Mouse (Mus musculus): Measurements from ENCODE around the gene Gas2l1. TPM values are rescaled to one million over a fixed set of nuclear protein-coding genes. Genes with fewer than 3 reads are reported as not detected.

The Gas2l1 gene
- polyA plus RNA-seq, 1 experiment, result 40.2 TPM

DNA sequence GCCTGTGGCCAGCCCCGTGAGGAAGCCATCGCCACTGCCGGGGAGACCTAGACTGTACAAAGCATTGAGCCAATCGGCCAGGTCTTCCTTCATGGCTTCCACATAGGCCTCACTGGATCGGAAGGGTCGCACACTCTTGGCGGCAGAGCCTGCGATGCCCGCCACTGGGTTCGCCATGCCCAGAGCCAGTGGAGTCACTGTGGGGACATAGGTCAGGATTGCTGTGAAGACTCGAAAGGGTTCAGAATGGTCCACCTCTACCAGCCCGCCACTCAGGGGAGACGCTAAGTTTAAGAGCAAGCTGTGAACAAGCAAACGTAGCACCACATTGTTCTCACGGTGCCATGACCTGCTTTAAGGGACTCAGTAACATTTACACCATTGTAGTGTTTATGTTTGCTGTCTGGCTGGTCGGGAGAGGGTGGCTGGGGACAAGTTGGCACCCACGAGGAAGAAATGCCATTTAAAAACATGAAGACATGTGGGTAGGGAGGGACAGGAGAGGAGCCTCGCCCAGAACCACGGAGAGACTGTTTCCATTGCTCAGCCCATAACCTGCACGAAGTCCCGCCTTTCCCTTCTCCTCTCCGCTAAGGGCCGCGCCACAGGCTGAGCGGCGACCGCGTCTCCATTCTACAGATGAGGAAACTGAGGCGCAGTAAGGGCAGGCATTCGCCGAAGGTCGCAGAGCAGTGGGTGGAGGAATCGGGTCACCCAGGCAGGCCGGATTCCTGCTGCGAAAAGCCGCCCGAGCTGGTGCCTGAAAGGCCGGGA is 658 bp downstream of the Gas2l1 start:
- WGBS, result 19% methylated on average over 38 of the region's 38 CpGs
- Histone ChIP-seq H3K36me3 (ENCODE audit: control insufficient read depth, insufficient read depth, low read length) (peaks cover 2% of the 10 kb centered on the region; the same call in 1 of the 2 replicates), H3K4me3 (ENCODE audit: insufficient read depth, low read depth, low read length) (peak overlapping the region; percentile 75), H3K27ac (ENCODE audit: insufficient read depth, low read depth, low read length) (no peak overlapping the region), H3K4me1 (ENCODE audit: control insufficient read depth, insufficient read depth, low read length) (peaks cover 19% of the 10 kb centered on the region), H3K27me3 (replicated peaks; ENCODE audit: control insufficient read depth, insufficient read depth, low read length) (no peaks in the 10 kb centered on the region)
- TF ChIP-seq POLR2A (IDR thresholded peaks at IDR 0.05; ENCODE audit: low read depth, low read length) (no peak), CTCF (conservative IDR thresholded peaks at IDR 0.05; ENCODE audit: insufficient read depth, insufficient read length, low read depth, low read length) (no peak)
- DNase-seq, result no peak

DNA sequence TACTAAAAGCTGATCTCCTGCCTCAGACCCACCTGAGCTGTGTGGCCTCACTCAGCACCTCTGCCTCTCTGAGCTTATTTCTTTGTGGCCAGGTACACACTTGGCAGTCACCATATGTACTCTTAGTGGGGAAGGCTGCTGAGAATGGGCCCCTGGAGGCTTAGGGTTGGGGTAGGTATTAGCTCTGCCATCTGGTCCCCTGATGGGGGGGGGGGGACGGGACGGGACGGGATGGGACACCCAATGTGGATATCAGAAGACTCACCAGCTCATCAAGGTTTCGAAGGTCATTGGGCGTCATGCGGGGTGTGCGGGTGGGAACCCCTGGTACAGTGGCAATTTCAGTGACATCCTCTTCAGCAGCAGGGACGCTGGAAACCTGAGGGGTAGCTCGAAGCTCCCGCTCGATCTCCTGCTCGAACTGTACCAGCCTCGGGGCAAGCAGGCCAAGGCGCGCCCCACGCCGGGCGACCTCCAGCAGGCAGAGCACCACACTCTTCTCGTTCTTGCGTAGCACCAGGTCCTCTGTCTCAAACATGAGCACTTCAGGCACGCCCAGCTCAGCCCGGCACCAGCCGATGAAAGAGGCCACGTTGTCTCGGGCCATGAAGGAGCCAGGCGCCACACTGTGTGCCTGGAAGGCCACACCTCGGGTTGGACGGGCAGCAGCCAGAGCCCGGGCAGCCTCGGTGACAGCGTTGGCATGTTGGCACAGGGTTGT is 1.4 kb downstream of the Gas2l1 start:
- Histone ChIP-seq H3K27me3 (replicated peaks; ENCODE audit: control insufficient read depth, insufficient read depth, low read length) (no peaks in the 10 kb centered on the region), H3K4me1 (ENCODE audit: control insufficient read depth, insufficient read depth, low read length) (peaks cover 21% of the 10 kb centered on the region), H3K27ac (ENCODE audit: insufficient read depth, low read depth, low read length) (no peak overlapping the region), H3K36me3 (ENCODE audit: control insufficient read depth, insufficient read depth, low read length) (no peaks in the 10 kb centered on the region), H3K4me3 (ENCODE audit: insufficient read depth, low read depth, low read length) (peak overlapping the region; percentile 75; the same call in 1 of the 2 replicates)
- no peak for TF ChIP-seq POLR2A (IDR thresholded peaks at IDR 0.05; ENCODE audit: low read depth, low read length)
- TF ChIP-seq CTCF (conservative IDR thresholded peaks at IDR 0.05; ENCODE audit: insufficient read depth, insufficient read length, low read depth, low read length), result no peak
- DNase-seq, result no peak
- 77% methylated on average over 31 of the region's 31 CpGs for WGBS

DNA sequence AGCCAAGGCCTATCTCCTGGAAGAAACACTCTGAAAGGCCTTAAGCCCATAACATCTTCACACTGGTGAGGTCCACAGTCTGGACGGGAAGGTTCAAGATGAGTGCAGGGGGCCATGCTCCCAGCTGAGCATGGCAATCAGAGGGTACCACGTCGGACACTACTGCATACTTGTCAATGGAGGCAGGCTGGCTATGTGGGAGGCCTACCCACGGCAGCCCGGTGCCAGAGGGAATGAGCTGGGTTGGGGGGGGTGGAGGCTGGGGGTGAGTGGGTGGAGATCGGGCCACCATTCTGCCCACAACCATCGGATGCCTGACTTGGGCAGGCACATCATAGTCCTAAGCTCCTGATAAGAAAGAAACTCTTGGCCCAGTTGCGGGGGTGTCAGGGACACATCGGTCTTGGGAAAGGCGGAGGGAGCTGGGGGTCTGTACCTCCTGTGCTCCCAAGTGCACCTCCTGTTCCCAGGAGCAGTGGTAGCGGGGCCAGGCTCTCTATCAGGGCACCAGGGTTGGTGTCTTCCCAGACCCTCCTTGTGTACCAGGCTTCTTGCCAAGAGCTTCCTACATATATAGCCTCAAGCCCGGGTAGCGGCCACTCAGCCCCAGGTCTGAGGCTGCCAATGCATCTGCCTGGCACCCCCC is 2.1 kb downstream of the Gas2l1 start:
- peaks cover 16% of the 10 kb centered on the region for H3K4me1 ChIP-seq (ENCODE audit: control insufficient read depth, insufficient read depth, low read length)

DNA sequence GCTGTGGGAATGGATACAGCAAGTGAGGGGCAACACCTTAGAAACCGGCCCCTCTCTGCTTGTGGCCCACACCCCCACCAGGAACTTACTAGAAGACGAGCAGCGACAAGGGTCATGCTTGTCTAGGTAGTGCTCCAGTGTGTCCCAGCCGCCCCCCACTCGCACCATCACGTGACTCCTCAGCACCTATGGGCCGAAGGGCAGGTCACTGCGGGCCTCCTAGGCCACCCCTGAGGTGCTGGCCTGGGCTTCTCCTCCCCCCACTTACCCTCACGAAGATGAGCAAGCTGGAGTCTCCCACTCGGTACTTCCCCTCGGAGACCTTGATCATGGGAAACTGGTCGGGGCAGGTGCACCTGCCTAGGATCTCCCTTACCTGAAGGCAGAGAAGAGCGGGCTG is 2.8 kb downstream of the Gas2l1 start:
- no peaks in the 10 kb centered on the region for H3K27me3 ChIP-seq (replicated peaks; ENCODE audit: control insufficient read depth, insufficient read depth, low read length)
- 49% methylated on average over 13 of the region's 13 CpGs for whole genome bisulfite sequencing

More for the DNA sequence above, 2.1 kb downstream of the Gas2l1 start:
- no peak overlapping the region for H3K27ac ChIP-seq (ENCODE audit: insufficient read depth, low read depth, low read length)
- DNase-seq, result no peak
- H3K36me3 ChIP-seq (ENCODE audit: control insufficient read depth, insufficient read depth, low read length), result no peaks in the 10 kb centered on the region
- TF ChIP-seq CTCF (conservative IDR thresholded peaks at IDR 0.05; ENCODE audit: insufficient read depth, insufficient read length, low read depth, low read length) (no peak), POLR2A (IDR thresholded peaks at IDR 0.05; ENCODE audit: low read depth, low read length) (no peak)
- H3K4me3 ChIP-seq (ENCODE audit: insufficient read depth, low read depth, low read length), result no peak overlapping the region
- no peaks in the 10 kb centered on the region for H3K27me3 ChIP-seq (replicated peaks; ENCODE audit: control insufficient read depth, insufficient read depth, low read length)
- 83% methylated on average over 13 of the region's 13 CpGs for whole genome bisulfite sequencing

DNA sequence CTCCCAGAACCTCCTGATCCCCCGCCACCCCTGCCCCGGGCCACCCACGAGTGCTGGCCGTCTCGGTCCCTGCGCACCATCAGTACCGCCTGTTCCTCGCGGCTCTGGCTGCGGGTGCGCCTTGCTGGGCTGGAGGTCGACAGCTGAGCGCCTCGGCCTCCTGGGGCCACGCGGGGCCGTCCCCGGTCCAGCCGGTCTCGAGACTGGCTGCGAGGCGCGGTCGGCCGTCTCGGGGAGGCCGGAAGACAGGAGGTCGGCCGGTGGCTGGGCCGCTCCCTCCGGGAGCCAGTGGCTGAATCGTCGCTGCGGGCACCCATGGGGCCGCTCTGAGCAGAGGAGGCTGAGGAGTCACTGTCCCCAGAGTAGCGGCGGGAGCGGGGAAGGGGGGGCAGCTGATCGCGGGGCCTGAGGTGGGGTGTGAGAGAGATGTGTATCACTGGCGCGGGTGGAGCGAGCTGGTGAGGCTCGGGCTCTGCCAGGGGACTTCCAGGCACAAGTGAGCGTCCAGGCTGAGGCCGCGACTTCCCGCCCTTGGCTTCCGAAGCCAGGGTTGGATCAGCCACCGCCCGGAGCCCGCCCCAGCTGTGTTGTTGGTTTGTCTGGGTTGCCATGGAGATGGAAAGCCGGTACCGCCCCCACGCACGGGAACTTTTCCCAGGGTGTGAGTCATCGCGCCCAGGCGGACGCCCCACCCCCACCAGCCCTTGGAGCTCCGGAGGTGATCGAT is 3.6 kb downstream of the Gas2l1 start:
- Histone ChIP-seq H3K4me1 (ENCODE audit: control insufficient read depth, insufficient read depth, low read length) (peaks cover 16% of the 10 kb centered on the region), H3K27me3 (replicated peaks; ENCODE audit: control insufficient read depth, insufficient read depth, low read length) (no peaks in the 10 kb centered on the region), H3K27ac (ENCODE audit: insufficient read depth, low read depth, low read length) (no peak overlapping the region), H3K36me3 (ENCODE audit: control insufficient read depth, insufficient read depth, low read length) (no peaks in the 10 kb centered on the region), H3K4me3 (ENCODE audit: insufficient read depth, low read depth, low read length) (peak overlapping the region; percentile 21; the same call in 1 of the 2 replicates)
- TF ChIP-seq POLR2A (IDR thresholded peaks at IDR 0.05; ENCODE audit: low read depth, low read length), result no peak
- TF ChIP-seq CTCF (conservative IDR thresholded peaks at IDR 0.05; ENCODE audit: insufficient read depth, insufficient read length, low read depth, low read length), result no peak
- WGBS, result 22% methylated on average over 61 of the region's 62 CpGs
- peak; percentile 96 for DNase-seq

More for the DNA sequence above, 2.8 kb downstream of the Gas2l1 start:
- DNase-seq, result no peak
- Histone ChIP-seq H3K4me1 (ENCODE audit: control insufficient read depth, insufficient read depth, low read length) (peaks cover 16% of the 10 kb centered on the region), H3K36me3 (ENCODE audit: control insufficient read depth, insufficient read depth, low read length) (no peaks in the 10 kb centered on the region), H3K27ac (ENCODE audit: insufficient read depth, low read depth, low read length) (no peak overlapping the region), H3K4me3 (ENCODE audit: insufficient read depth, low read depth, low read length) (no peak overlapping the region)
- TF ChIP-seq CTCF (conservative IDR thresholded peaks at IDR 0.05; ENCODE audit: insufficient read depth, insufficient read length, low read depth, low read length) (no peak), POLR2A (IDR thresholded peaks at IDR 0.05; ENCODE audit: low read depth, low read length) (no peak)

DNA sequence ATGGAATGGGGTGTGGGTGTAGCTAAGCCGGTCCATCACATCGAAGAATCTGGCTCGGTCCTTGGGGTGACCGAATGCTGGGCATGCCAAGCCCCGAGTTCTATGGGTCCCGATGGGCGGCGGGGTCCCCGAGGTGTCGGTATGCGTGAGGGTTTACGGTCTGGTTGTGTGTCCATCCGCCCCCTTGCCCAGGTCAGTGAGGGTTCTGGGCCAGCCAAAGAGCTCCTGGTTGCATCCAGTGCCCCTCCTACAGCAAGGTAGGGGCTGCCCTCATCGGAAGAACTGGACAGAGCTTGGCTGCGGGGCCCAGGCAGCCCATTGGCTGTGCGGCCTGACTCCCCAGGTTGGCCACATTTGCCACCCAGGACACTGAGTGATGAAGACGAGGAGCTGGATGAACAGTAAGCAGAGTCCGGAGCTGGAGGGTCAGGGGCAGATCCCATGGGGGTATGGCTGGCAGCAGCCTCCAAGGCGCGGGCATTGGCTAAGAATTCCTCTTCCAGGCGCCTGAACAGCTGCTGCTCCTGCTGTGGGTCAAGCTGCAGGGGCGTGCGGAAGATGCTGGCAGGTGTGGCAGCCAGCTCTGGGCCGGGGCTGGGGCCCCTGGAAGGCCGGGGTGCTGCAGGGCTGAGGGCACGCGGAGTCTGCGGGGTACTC is 4.2 kb downstream of the Gas2l1 start:
- 88% methylated on average over 28 of the region's 28 CpGs for WGBS
- DNase-seq, result no peak
- Histone ChIP-seq H3K4me3 (ENCODE audit: insufficient read depth, low read depth, low read length) (no peak overlapping the region), H3K36me3 (ENCODE audit: control insufficient read depth, insufficient read depth, low read length) (no peaks in the 10 kb centered on the region), H3K27ac (ENCODE audit: insufficient read depth, low read depth, low read length) (no peak overlapping the region), H3K27me3 (replicated peaks; ENCODE audit: control insufficient read depth, insufficient read depth, low read length) (no peaks in the 10 kb centered on the region), H3K4me1 (ENCODE audit: control insufficient read depth, insufficient read depth, low read length) (peaks cover 16% of the 10 kb centered on the region)
- TF ChIP-seq POLR2A (IDR thresholded peaks at IDR 0.05; ENCODE audit: low read depth, low read length), result no peak
- no peak for TF ChIP-seq CTCF (conservative IDR thresholded peaks at IDR 0.05; ENCODE audit: insufficient read depth, insufficient read length, low read depth, low read length)

All from kidney, adult 2 months (tissue).